Mouse (Mus musculus): Measurements from ENCODE around the gene Rbp1.

GRCm38 (mm10) chr9:98397211-98397610, 25.6 kb upstream of the Rbp1 start:
- TF ChIP-seq CTCF (IDR thresholded peaks at IDR 0.05; ENCODE audit: insufficient read depth, low read depth, low read length) (no peak), POLR2A (IDR thresholded peaks at IDR 0.05; ENCODE audit: insufficient read depth, low read depth, low read length) (no peak)

All from olfactory bulb, adult 2 months (tissue).